Mouse (Mus musculus): ENCODE data around the gene Daam2.
A peak's percentile ranks its signal among the peaks of the same experiment; 100 is the strongest.

Gene Daam2

DNA sequence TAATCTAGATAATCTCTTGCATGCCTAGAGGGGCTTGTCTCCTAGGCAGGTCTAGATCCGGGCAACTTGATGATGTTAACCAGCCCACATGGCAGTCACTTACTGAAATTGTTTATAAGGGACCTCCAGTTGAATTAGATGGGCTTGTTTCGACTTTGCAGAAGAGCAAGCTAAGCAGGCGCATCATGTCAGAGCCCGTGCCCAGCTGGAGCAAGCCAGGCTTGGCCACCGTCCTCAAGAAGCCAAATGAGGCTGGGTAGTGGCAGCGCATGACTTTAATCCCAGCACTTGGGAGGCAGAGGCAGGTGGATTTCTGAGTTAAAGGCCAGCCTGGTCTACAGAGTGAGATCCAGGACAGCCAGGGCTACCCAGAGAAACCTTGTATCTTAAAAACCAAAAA, 133.0 kb downstream of the Daam2 start:
- DNase-seq (ENCODE audit: low spot score): no peak

- no peak for DNase-seq (ENCODE audit: low spot score)
These were observed 134.0 kb downstream of the Daam2 start for GRCm38 (mm10) chr17:49430136-49430535.

DNA sequence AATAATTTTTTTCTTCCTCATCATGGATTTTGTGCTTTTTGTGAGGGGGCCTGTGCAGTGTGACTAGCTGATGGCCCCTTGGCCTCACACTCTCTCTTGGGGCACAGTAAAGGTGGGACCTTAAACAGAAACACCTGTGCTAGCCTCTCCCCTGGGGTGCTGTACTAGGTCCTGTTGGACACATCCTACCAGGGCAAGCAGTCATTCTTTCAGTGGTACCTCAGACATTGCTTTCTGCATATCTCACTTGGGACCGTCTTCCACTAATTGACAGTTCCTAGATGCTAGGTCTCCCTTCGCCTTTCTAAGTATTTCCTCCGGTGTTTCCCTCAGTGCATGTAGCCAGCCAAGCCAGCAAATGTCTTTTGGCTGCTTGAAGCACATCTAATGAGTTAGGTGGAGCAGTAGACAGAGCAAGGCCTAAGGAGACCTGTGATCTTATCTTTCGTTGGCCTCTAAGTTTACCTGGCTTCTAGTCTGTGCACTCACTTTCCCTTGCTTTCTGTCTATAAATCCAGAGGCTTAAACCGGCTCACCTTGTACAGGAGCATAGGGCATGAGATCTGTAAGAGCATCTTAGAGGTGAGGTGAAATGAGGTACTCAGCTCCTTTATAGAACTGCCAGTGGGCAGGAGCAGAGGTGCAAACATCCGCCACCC, 134.5 kb downstream of the Daam2 start:
- no peak for DNase-seq (ENCODE audit: low spot score)

- no peak for DNase-seq (ENCODE audit: low spot score)
These were observed 135.3 kb downstream of the Daam2 start for GRCm38 (mm10) chr17:49428751-49429415.

DNA sequence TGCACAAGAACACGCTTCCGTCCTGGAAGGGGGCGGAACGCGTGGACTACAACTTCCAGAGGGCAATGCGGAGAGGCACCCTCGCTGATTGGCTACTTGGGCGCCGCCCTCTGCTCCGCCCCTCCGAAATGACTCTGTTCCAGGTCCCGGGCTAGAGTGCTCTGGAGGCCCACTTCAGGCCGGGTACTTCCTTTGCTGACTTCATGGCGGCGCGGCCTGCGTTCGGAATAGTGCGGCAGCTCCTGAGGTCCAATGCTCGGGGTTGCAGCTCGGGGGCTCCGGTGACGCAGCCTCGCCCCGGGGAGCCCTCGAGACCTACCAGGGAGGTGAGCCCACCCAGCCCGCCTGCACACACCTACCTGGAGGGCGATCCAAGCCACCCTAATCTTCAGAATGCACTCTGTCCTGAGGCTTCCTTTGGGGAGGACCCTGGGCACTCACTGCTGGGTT, 135.9 kb downstream of the Daam2 start, which contains the start of gene Mocs1:
Gene Mocs1, plus strand, starts transcription at position 124 of the 450 bp plus-strand sequence.
- DNase-seq (ENCODE audit: low spot score): peak; percentile 84

GRCm38 (mm10) chr17:49427631-49428238, 136.4 kb downstream of the Daam2 start:
- no peak for DNase-seq (ENCODE audit: low spot score)

GRCm38 (mm10) chr17:49423872-49424271, 140.3 kb downstream of the Daam2 start:
- DNase-seq (ENCODE audit: low spot score): no peak

DNA sequence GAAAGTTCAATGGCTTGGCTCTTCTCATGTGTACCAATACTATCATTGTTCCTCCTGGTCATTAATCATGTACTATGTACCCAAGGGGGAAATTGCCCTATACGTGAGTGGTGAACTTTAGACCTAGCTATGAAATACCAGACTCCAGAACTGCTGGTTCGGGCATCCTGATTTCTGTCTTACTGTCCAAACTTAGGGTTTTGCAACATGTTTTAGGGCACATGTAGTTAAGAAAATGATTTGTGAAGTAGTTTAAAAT, 141.1 kb downstream of the Daam2 start:
- DNase-seq (ENCODE audit: low spot score): no peak

DNA sequence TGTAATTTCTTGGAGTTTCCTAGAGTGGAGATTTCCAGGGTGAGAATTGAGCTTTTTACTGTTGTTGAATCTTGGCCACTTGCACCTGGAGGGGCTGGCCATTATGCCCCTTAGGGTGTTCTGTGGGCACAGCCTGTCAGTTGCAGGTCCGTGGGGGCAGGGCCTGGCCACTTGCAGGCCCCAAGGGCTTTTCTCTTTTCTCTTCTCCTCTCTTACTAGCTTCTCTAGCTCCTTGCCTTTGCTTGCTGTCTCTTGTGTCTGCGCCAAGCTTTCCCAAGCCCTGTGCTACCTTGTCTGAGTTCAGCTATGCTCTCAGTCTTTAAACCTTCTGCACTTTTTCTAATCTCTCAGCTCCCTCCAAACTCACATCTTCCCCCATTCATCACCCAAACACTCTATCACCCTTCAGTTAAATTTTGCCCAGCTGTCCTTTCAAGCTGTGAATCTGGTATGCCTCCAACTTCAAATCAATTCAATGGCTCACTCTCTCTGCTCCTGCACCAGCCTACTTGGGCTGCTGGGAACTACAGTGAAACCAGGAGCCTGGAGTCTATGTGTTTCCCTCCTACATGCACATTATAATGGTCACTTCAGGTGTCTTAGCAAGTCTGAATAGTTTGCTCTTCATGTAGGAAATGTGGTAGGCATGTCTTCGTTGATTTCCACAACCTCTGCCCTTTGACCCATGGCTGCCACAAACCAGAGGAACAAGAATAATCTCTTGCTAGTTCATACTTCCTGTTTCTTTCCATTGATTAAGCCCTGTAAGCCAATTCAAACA, 141.7 kb downstream of the Daam2 start:
- no peak for DNase-seq (ENCODE audit: low spot score)

DNA sequence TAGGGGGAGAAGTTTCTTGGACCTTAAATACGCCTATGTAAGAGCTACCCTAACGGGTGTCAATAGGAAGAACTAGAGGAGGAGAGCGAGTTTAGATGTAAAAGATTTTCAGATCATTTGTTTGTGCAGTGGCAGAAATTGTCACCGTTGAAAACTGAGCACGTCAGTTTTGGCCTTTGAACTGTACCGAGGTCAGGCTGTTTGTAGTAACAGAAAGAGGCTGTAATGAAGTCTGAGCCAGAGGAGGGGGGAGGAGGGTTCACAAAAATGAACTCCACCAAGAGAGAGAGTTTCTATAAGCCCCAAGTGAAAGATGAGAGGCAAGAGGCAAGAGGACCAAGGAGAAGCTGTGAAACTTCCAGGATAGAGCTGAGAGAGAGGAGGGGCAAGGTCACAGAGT, 144.3 kb downstream of the Daam2 start:
- no peak for DNase-seq (ENCODE audit: low spot score)

- DNase-seq (ENCODE audit: low spot score): no peak
These were observed 147.9 kb downstream of the Daam2 start for GRCm38 (mm10) chr17:49416228-49416627.

DNA sequence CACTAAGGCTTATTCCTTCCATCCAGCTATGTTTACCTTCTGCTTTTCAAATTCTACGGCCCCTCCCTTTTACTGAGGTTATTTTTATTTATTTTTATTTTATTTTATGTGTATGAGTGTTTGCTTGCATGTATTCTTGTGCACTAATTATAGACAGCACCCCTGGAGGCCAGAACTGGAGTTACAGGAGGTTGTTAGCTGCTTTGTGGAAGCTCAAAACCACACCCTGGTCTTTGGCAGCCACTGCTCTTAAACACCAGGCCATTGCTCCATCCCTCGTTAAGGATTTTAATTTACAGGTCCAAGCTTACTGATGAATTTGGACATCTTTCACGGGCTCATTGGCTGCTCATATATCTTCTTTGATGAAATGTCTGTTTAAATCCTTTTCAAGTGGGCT, 150.6 kb downstream of the Daam2 start:
- DNase-seq (ENCODE audit: low spot score): no peak

DNA sequence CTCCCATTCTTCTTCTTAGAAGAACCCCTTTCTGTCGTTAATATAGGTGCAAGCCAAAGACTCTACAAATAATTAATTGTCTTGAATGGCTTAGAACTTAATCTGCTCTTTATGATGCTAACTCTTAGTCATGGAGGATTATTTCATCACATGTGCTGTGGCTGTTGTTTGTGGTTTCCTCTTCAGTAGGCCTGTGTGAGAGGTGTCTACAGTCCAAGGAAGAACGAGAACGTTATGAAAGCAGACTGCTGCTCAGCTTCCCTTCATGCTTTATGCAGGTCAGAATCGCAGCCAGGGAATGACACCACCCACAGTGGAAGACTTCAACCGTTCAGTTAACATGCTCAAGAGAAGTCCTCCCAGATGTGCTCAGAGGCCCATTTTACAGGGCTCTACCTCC, 151.2 kb downstream of the Daam2 start:
- DNase-seq (ENCODE audit: low spot score): no peak

Data from layer of hippocampus, adult 9-10 months (tissue).